Comparison of ENCODE assay signal across 10 mouse cellular contexts in the genomic region with DNA sequence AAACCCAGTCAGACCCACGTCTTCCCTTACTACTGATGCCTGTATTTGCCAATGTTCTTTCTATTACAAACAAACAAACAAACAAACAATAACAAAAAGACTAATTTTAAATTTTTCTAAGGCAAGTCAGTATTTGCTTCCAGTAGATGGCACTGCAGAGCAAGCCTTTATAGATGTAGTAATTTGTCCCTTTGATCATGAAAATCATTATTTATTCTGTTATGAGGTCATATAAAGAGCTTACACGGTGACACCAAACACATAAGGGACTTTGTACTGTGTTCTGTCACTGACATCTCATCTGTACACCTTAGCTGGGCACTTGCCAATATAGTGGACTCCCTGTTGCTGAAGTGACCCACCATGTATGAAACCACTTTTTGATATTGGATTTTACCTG. TPM values are rescaled to one million over a fixed set of nuclear protein-coding genes. Genes with fewer than 3 reads are reported as not detected.
DNase-seq lines count a peak whose midpoint lies in the region; ATAC-seq and TF ChIP-seq lines count a peak whose summit lies in the region.
"Had no signal": no experiment of that assay in that cellular context is flagged by ENCODE, and none has a peak within 500 bp of the region (broad histone marks: within the 10 kb centered on the region; RNA-seq: fewer than 3 reads in every experiment).

No protein-coding gene starts in this region.

- WGBS in cerebellum, adult 2 months, result 17% methylated on average over 2 of the region's 2 CpGs
- WGBS in kidney, embryonic 16.5 days, result 21% methylated on average over 2 of the region's 2 CpGs

- peak; percentile 13; the same call in 1 of the 2 replicates for TF ChIP-seq CTCF in cerebellum, adult 2 months (IDR thresholded peaks at IDR 0.05; ENCODE audit: borderline replicate concordance, insufficient read depth, low read depth, low read length)

- H3K27me3 ChIP-seq in cerebellum, adult 2 months (ENCODE audit: control insufficient read depth, insufficient read depth, low read length), result no peaks in the 10 kb centered on the region; the same call in 1 of the 2 replicates
- H3K27me3 ChIP-seq in kidney, embryonic 16.5 days (ENCODE audit: insufficient read depth, low read length), result peaks cover 49% of the 10 kb centered on the region

- no peak overlapping the region for H3K4me2 ChIP-seq in kidney, embryonic 16.5 days (replicated peaks; ENCODE audit: low read depth, low read length)

- no peak for TF ChIP-seq POLR2A in cerebellum, adult 2 months (IDR thresholded peaks at IDR 0.05; ENCODE audit: borderline replicate concordance, insufficient read depth, low read length)

- ATAC-seq in kidney, embryonic 16.5 days (ENCODE audit: low FRiP score, low TSS enrichment), result no peak
- ATAC-seq in granulocyte monocyte progenitor cell, adult 5-6 weeks (replicated peaks; ENCODE audit: poor library complexity, severe bottlenecking), result peak; percentile 35; the same call in 1 of the 2 replicates
- ATAC-seq in erythroblast, adult 5-6 weeks (replicated peaks; ENCODE audit: low FRiP score, poor library complexity, severe bottlenecking), result no peak
- ATAC-seq: activated CD4-positive, CD25-positive, alpha-beta regulatory T cell, adult 4 months had no signal

- no peak for DNase-seq in cerebellum, adult 2 months
- no peak for DNase-seq in cerebellum, adult 9-11 months
- DNase-seq in kidney, postnatal 10 days, result peak; percentile 21
- DNase-seq in 3T3-L1 (ENCODE audit: low read depth, low spot score), result peak; percentile 35
- DNase-seq in thymus, postnatal 36 days, result no peak
- DNase-seq: cerebellum, adult 8-10 months had no signal

- no peak overlapping the region for H3K4me3 ChIP-seq in cerebellum, adult 2 months (replicated peaks; ENCODE audit: insufficient read depth, low read depth, low read length)
- H3K4me3 ChIP-seq in kidney, embryonic 16.5 days (ENCODE audit: low read length), result no peak overlapping the region

- no peak overlapping the region for H3K9ac ChIP-seq in kidney, embryonic 16.5 days (replicated peaks; ENCODE audit: low read length)

- H3K4me1 ChIP-seq in cerebellum, adult 2 months (ENCODE audit: control insufficient read depth, insufficient read depth, low read length), result no peaks in the 10 kb centered on the region
- H3K4me1 ChIP-seq in kidney, embryonic 16.5 days (ENCODE audit: insufficient read depth, low read length), result no peaks in the 10 kb centered on the region

- H3K36me3 ChIP-seq in kidney, embryonic 16.5 days (ENCODE audit: insufficient read depth, low read length), result no peaks in the 10 kb centered on the region

- H3K27ac ChIP-seq in cerebellum, adult 2 months (ENCODE audit: insufficient read depth, low read length), result no peak overlapping the region
- H3K27ac ChIP-seq in kidney, embryonic 16.5 days (ENCODE audit: low read length), result no peak overlapping the region

- no peaks in the 10 kb centered on the region for H3K9me3 ChIP-seq in kidney, embryonic 16.5 days (ENCODE audit: low read length)

RNA-seq across cellular contexts. Expression of a gene that starts 4.0 kb away (rescaled TPM):
- 2.2 and 2.3 TPM in 2 replicates for polyA plus RNA-seq in cerebellum, adult 2 months (2012; rRNA removed)
- 1.6 and 1.7 TPM in 2 replicates for polyA plus RNA-seq in kidney, embryonic 16.5 days (2015; fragmentation: Nextera tagmentation; extraction: Ambion mirVana)
- 1.7 and 2.0 TPM in 2 replicates for total RNA-seq in granulocyte monocyte progenitor cell, adult 5-6 weeks (2014; fragmentation: Nextera tagmentation)
- total RNA-seq in granulocyte monocyte progenitor cell, adult 5-6 weeks (2017), result 0.78 and 2.2 TPM in 2 replicates
- total RNA-seq in erythroblast, adult 5-6 weeks (2015; ENCODE audit: low replicate concordance), result 0.77 TPM in 1 of 2 replicates, not detected in the other
- 0.17 and 0.28 TPM in 2 replicates for total RNA-seq in erythroblast, adult 5-6 weeks (2017; ENCODE audit: low replicate concordance)

Comparison
In these comparisons a context has a peak if more than half of its experiments do, and no peak if none do; other contexts are left out.
1. DNase-seq: peak in kidney, postnatal 10 days (single experiment) and 3T3-L1 (single experiment); none in cerebellum, adult 2 months (0 of 2), cerebellum, adult 9-11 months (single experiment) and thymus, postnatal 36 days (0 of 2).